Mouse (Mus musculus): Measurements from ENCODE around the gene Chst11.

The Chst11 gene

GRCm38 (mm10) chr10:83030928-83031327, 45.6 kb downstream of the Chst11 start:
- no peak for DNase-seq (ENCODE audit: inconsistent age in 2 of 2, low spot score in 1 of 2)

GRCm38 (mm10) chr10:83031561-83031960, 46.3 kb downstream of the Chst11 start:
- DNase-seq (ENCODE audit: inconsistent age in 2 of 2, low spot score in 1 of 2) = peak; percentile 31 to 73

GRCm38 (mm10) chr10:83032559-83032958, 47.3 kb downstream of the Chst11 start:
- peak; percentile 47 to 85 for DNase-seq (ENCODE audit: inconsistent age in 2 of 2, low spot score in 1 of 2)

GRCm38 (mm10) chr10:83036340-83037045, 51.2 kb downstream of the Chst11 start:
- peak; percentile 71 to 86 for DNase-seq (ENCODE audit: inconsistent age in 2 of 2, low spot score in 1 of 2)

- DNase-seq (ENCODE audit: inconsistent age in 2 of 2, low spot score in 1 of 2) = no peak
These were observed 52.9 kb downstream of the Chst11 start for GRCm38 (mm10) chr10:83038166-83038565.

- DNase-seq (ENCODE audit: inconsistent age in 2 of 2, low spot score in 1 of 2) = no peak
These were observed 54.1 kb downstream of the Chst11 start for GRCm38 (mm10) chr10:83039414-83039813.

- DNase-seq (ENCODE audit: inconsistent age in 2 of 2, low spot score in 1 of 2) = no peak
These were observed 56.6 kb downstream of the Chst11 start for GRCm38 (mm10) chr10:83041875-83042274.

- DNase-seq (ENCODE audit: inconsistent age in 2 of 2, low spot score in 1 of 2) = peak; percentile 50 to 76
These were observed 57.5 kb downstream of the Chst11 start for GRCm38 (mm10) chr10:83042613-83043477.

- DNase-seq (ENCODE audit: inconsistent age in 2 of 2, low spot score in 1 of 2) = peak in 1 of 2 experiments; percentile 69
These were observed 58.4 kb downstream of the Chst11 start for GRCm38 (mm10) chr10:83043478-83044259.

- DNase-seq (ENCODE audit: inconsistent age in 2 of 2, low spot score in 1 of 2) = no peak
These were observed 64.0 kb downstream of the Chst11 start for GRCm38 (mm10) chr10:83049174-83049780.

GRCm38 (mm10) chr10:83053886-83054550, 68.7 kb downstream of the Chst11 start:
- no peak for DNase-seq (ENCODE audit: inconsistent age in 2 of 2, low spot score in 1 of 2)

GRCm38 (mm10) chr10:83056291-83056690, 71.0 kb downstream of the Chst11 start:
- no peak for DNase-seq (ENCODE audit: inconsistent age in 2 of 2, low spot score in 1 of 2)

- no peak for DNase-seq (ENCODE audit: inconsistent age in 2 of 2, low spot score in 1 of 2)
These were observed 71.6 kb downstream of the Chst11 start for GRCm38 (mm10) chr10:83056866-83057265.

- no peak for DNase-seq (ENCODE audit: inconsistent age in 2 of 2, low spot score in 1 of 2)
These were observed 74.9 kb downstream of the Chst11 start for GRCm38 (mm10) chr10:83060066-83060782.

GRCm38 (mm10) chr10:83062315-83062714, 77.0 kb downstream of the Chst11 start:
- peak; percentile 57 to 65 for DNase-seq (ENCODE audit: inconsistent age in 2 of 2, low spot score in 1 of 2)

- DNase-seq (ENCODE audit: inconsistent age in 2 of 2, low spot score in 1 of 2) = no peak
These were observed 79.5 kb downstream of the Chst11 start for GRCm38 (mm10) chr10:83064796-83065195.

GRCm38 (mm10) chr10:83066159-83066558, 80.9 kb downstream of the Chst11 start:
- DNase-seq (ENCODE audit: inconsistent age in 2 of 2, low spot score in 1 of 2) = no peak

GRCm38 (mm10) chr10:83067305-83067704, 82.0 kb downstream of the Chst11 start:
- no peak for DNase-seq (ENCODE audit: inconsistent age in 2 of 2, low spot score in 1 of 2)

GRCm38 (mm10) chr10:83068466-83068865, 83.2 kb downstream of the Chst11 start:
- no peak for DNase-seq (ENCODE audit: inconsistent age in 2 of 2, low spot score in 1 of 2)

GRCm38 (mm10) chr10:83069791-83070190, 84.5 kb downstream of the Chst11 start:
- DNase-seq (ENCODE audit: inconsistent age in 2 of 2, low spot score in 1 of 2) = peak; percentile 71 to 80
